Mouse (Mus musculus): ENCODE results near the gene Tmbim6. TPM values are rescaled to one million over a fixed set of nuclear protein-coding genes. Genes with fewer than 3 reads are reported as not detected.

The Tmbim6 gene
- polyA plus RNA-seq, 1 experiment, result 1,662 TPM

- 35% methylated on average over 9 of the region's 9 CpGs for WGBS
- Histone ChIP-seq H3K4me1 (ENCODE audit: control insufficient read depth, insufficient read depth, insufficient read length, low read length) (peaks cover 4% of the 10 kb centered on the region; the same call in 1 of the 2 replicates), H3K4me3 (ENCODE audit: low read depth, low read length) (no peak overlapping the region), H3K27ac (ENCODE audit: insufficient read depth, low read depth, low read length) (no peak overlapping the region), H3K36me3 (ENCODE audit: control insufficient read depth, insufficient read depth, low read length) (no peaks in the 10 kb centered on the region), H3K27me3 (ENCODE audit: control insufficient read depth, insufficient read depth, low read length) (no peaks in the 10 kb centered on the region; the same call in 1 of the 2 replicates)
- TF ChIP-seq CTCF (IDR thresholded peaks at IDR 0.05; ENCODE audit: extremely low read depth, insufficient read length, insufficient replicate concordance, low read depth, low read length) (no peak), POLR2A (IDR thresholded peaks at IDR 0.05; ENCODE audit: low read depth, low read length) (no peak)
These were observed 56.6 kb downstream of the Tmbim6 start for GRCm38 (mm10) chr15:99449131-99449750.

GRCm38 (mm10) chr15:99449751-99450280 lies 57.1 kb downstream of the Tmbim6 start:
- Histone ChIP-seq H3K27me3 (ENCODE audit: control insufficient read depth, insufficient read depth, low read length) (no peaks in the 10 kb centered on the region; the same call in 1 of the 2 replicates), H3K4me1 (ENCODE audit: control insufficient read depth, insufficient read depth, insufficient read length, low read length) (peaks cover 4% of the 10 kb centered on the region; the same call in 1 of the 2 replicates), H3K4me3 (ENCODE audit: low read depth, low read length) (no peak overlapping the region), H3K27ac (ENCODE audit: insufficient read depth, low read depth, low read length) (no peak overlapping the region), H3K36me3 (ENCODE audit: control insufficient read depth, insufficient read depth, low read length) (no peaks in the 10 kb centered on the region)
- no peak for TF ChIP-seq POLR2A (IDR thresholded peaks at IDR 0.05; ENCODE audit: low read depth, low read length)
- no peak for TF ChIP-seq CTCF (IDR thresholded peaks at IDR 0.05; ENCODE audit: extremely low read depth, insufficient read length, insufficient replicate concordance, low read depth, low read length)
- WGBS, result 20% methylated on average over 8 of the region's 8 CpGs

- no peak overlapping the region for H3K4me3 ChIP-seq (ENCODE audit: low read depth, low read length)
- TF ChIP-seq CTCF (IDR thresholded peaks at IDR 0.05; ENCODE audit: extremely low read depth, insufficient read length, insufficient replicate concordance, low read depth, low read length) (no peak), POLR2A (IDR thresholded peaks at IDR 0.05; ENCODE audit: low read depth, low read length) (no peak)
- H3K27me3 ChIP-seq (ENCODE audit: control insufficient read depth, insufficient read depth, low read length), result no peaks in the 10 kb centered on the region; the same call in 1 of the 2 replicates
- WGBS, result 75% methylated on average over 11 of the region's 11 CpGs
- H3K27ac ChIP-seq (ENCODE audit: insufficient read depth, low read depth, low read length), result no peak overlapping the region
- peaks cover 8% of the 10 kb centered on the region for H3K4me1 ChIP-seq (ENCODE audit: control insufficient read depth, insufficient read depth, insufficient read length, low read length)
- H3K36me3 ChIP-seq (ENCODE audit: control insufficient read depth, insufficient read depth, low read length), result no peaks in the 10 kb centered on the region
These were observed 60.6 kb downstream of the Tmbim6 start for GRCm38 (mm10) chr15:99453153-99453900.

GRCm38 (mm10) chr15:99454585-99455279 lies 62.0 kb downstream of the Tmbim6 start:
- TF ChIP-seq CTCF (IDR thresholded peaks at IDR 0.05; ENCODE audit: extremely low read depth, insufficient read length, insufficient replicate concordance, low read depth, low read length) (no peak), POLR2A (IDR thresholded peaks at IDR 0.05; ENCODE audit: low read depth, low read length) (no peak)
- Histone ChIP-seq H3K4me1 (ENCODE audit: control insufficient read depth, insufficient read depth, insufficient read length, low read length) (peaks cover 6% of the 10 kb centered on the region), H3K36me3 (ENCODE audit: control insufficient read depth, insufficient read depth, low read length) (no peaks in the 10 kb centered on the region), H3K27ac (ENCODE audit: insufficient read depth, low read depth, low read length) (no peak overlapping the region), H3K27me3 (ENCODE audit: control insufficient read depth, insufficient read depth, low read length) (no peaks in the 10 kb centered on the region; the same call in 1 of the 2 replicates), H3K4me3 (ENCODE audit: low read depth, low read length) (no peak overlapping the region)
- WGBS, result 80% methylated on average over 7 of the region's 7 CpGs

- Histone ChIP-seq H3K36me3 (ENCODE audit: control insufficient read depth, insufficient read depth, low read length) (no peaks in the 10 kb centered on the region), H3K4me1 (ENCODE audit: control insufficient read depth, insufficient read depth, insufficient read length, low read length) (peaks cover 6% of the 10 kb centered on the region), H3K4me3 (ENCODE audit: low read depth, low read length) (no peak overlapping the region), H3K27ac (ENCODE audit: insufficient read depth, low read depth, low read length) (no peak overlapping the region), H3K27me3 (ENCODE audit: control insufficient read depth, insufficient read depth, low read length) (no peaks in the 10 kb centered on the region)
- TF ChIP-seq CTCF (IDR thresholded peaks at IDR 0.05; ENCODE audit: extremely low read depth, insufficient read length, insufficient replicate concordance, low read depth, low read length), result no peak
- WGBS, result 86% methylated on average over 3 of the region's 3 CpGs
These were observed 62.7 kb downstream of the Tmbim6 start for GRCm38 (mm10) chr15:99455415-99455814.

- Histone ChIP-seq H3K27ac (ENCODE audit: insufficient read depth, low read depth, low read length) (peak overlapping the region; percentile 9; the same call in 1 of the 2 replicates), H3K27me3 (ENCODE audit: control insufficient read depth, insufficient read depth, low read length) (no peaks in the 10 kb centered on the region), H3K36me3 (ENCODE audit: control insufficient read depth, insufficient read depth, low read length) (no peaks in the 10 kb centered on the region), H3K4me3 (ENCODE audit: low read depth, low read length) (peak overlapping the region; percentile 87), H3K4me1 (ENCODE audit: control insufficient read depth, insufficient read depth, insufficient read length, low read length) (peaks cover 6% of the 10 kb centered on the region)
- 69% methylated on average over 7 of the region's 7 CpGs for WGBS
- no peak for TF ChIP-seq CTCF (IDR thresholded peaks at IDR 0.05; ENCODE audit: extremely low read depth, insufficient read length, insufficient replicate concordance, low read depth, low read length)
- TF ChIP-seq POLR2A (IDR thresholded peaks at IDR 0.05; ENCODE audit: low read depth, low read length), result no peak
These were observed 63.8 kb downstream of the Tmbim6 start for GRCm38 (mm10) chr15:99456338-99456962.

All from small intestine, adult 2 months (tissue).